Mouse (Mus musculus) gastrocnemius, adult 18-20 months (tissue): ENCODE measurements around the gene Prl8a1. TPM values are rescaled to one million over a fixed set of nuclear protein-coding genes. Genes with fewer than 3 reads are reported as not detected.

Experiments used
- DNase-seq: peaks from one replicate; pipeline ENCODE4 v3.0.0; 2021; ENCODE audit warnings: low spot score
- long read RNA-seq, 2 experiments: library from polyadenylated mRNA; stranded (forward); transcript quantifications; one replicate each; pipeline ENCODE4 v2.0.0; 2021
- total RNA-seq, 2 experiments: library from RNA; stranded (reverse); gene quantifications; 2 replicates each; pipeline ENCODE4 v1.2.3; 2021

The Prl8a1 gene
- total RNA-seq: not detected
- long read RNA-seq, experiment 1: 0 reads
- long read RNA-seq, experiment 2: 0 reads

GRCm38 (mm10) chr13:27582071-27582470, at the start of gene Prl8a1:
Gene Prl8a1, minus strand, starts transcription at chr13:27582171.
- no peak for DNase-seq

- DNase-seq: no peak
Observed at GRCm38 (mm10) chr13:27610482-27610881, 28.5 kb upstream of the Prl8a1 start, which contains the start of gene Prl7b1. Gene Prl7b1, minus strand, starts transcription at chr13:27610582.

DNA sequence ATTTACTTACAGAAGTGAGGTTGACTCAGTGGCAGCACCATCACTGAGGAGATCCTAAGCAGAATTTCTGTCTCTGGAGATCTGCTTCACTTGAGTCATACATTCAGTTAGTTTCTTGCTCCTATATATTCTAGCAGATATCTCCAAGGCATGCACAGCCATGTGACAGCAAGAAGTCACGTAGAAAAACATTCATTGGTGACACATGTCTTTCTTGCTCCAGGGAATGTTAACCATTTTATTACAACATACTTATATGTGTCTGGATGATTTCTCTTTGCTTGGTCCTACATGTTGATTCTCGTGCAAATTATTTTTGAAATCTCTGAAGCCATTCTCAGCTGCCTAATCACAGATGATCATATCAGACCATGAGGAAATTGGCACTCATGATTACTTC, 17.5 kb downstream of the Prl8a1 start, which contains the start of gene Prl8a9:
Gene Prl8a9 (minus strand): TSS at position 101 of the 400 bp plus-strand sequence.
- DNase-seq: no peak

DNA sequence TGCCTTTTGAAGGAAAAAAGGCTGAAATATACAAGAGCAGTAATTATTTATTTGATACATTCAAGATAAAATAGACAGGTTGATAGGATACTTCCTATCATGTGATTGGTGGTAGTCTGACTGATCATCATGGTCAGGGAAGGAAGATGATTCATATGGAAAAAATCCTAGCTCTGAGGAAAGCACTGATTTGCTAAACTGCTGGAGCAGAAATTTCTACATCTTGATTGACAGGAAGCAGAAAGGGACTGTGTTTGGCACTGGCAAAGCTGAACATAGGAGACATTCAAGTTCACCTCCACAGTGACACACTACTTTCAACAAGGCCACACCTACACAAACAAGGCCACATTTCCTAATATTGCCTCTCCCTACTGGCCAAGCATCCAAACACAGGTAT, 28.6 kb downstream of the Prl8a1 start:
- no peak for DNase-seq

Other genes with a start within 250 kb of the Prl8a1 start
- not detected for gene Prl8a2, start 236.5 kb downstream of the Prl8a1 start, total RNA-seq
- not detected for gene Prl2b1, start 191.3 kb downstream of the Prl8a1 start, total RNA-seq
- not detected for gene Prl8a6, start 143.5 kb downstream of the Prl8a1 start, total RNA-seq
- gene Prl8a8, start 69.0 kb downstream of the Prl8a1 start, total RNA-seq: not detected
- not detected for gene Prl8a9, start 17.6 kb downstream of the Prl8a1 start, total RNA-seq
- not detected for gene Prl7b1, start 28.4 kb upstream of the Prl8a1 start, total RNA-seq
- not detected for gene Prl7a1, start 60.3 kb upstream of the Prl8a1 start, total RNA-seq
- gene Prl7a2, start 85.9 kb upstream of the Prl8a1 start, total RNA-seq: not detected
- gene Prl7d1, start 134.6 kb upstream of the Prl8a1 start, total RNA-seq: not detected
- not detected for gene Prl7c1, start 198.6 kb upstream of the Prl8a1 start, total RNA-seq
- not detected for gene Prl2a1, start 219.5 kb upstream of the Prl8a1 start, total RNA-seq